Mouse (Mus musculus) olfactory bulb, adult 2 months (tissue): ENCODE results near the gene Mycbp2. TPM values are rescaled to one million over a fixed set of nuclear protein-coding genes. Genes with fewer than 3 reads are reported as not detected.

Experiments
- H3K27ac ChIP-seq: fragments of 200-500 bp; 2 replicates; pipeline ENCODE4 v1.5.1; 2012; ENCODE audit warnings: low read depth, low read length; ENCODE audit not compliant: insufficient read depth
- H3K4me1 ChIP-seq: fragments of 200-500 bp; 2 replicates; pipeline ENCODE4 v1.6.1; 2012; ENCODE audit warnings: low read length; ENCODE audit not compliant: control insufficient read depth, insufficient read depth
- H3K4me3 ChIP-seq: fragments of 200-500 bp; 2 replicates; pipeline ENCODE4 v1.5.1; 2012; ENCODE audit warnings: mild to moderate bottlenecking, low read depth, low read length, moderate library complexity; ENCODE audit not compliant: insufficient read depth
- CTCF ChIP-seq: fragments of 200-500 bp; IDR thresholded peaks from 2 replicates; pipeline ENCODE4 v1.5.1; 2012; ENCODE audit warnings: low read depth, mild to moderate bottlenecking, low read length, moderate library complexity; ENCODE audit not compliant: insufficient read depth
- POLR2A ChIP-seq: fragments of 200-500 bp; IDR thresholded peaks from 2 replicates; pipeline ENCODE4 v1.6.1; 2012; ENCODE audit warnings: mild to moderate bottlenecking, low read depth, low read length, moderate library complexity; ENCODE audit not compliant: insufficient read depth
- WGBS: fragments of 180-500 bp; shearing (Covaris S2); methylation state at CpG from one replicate; pipeline ENCODE4 v1.1.7; 2018; 5-methylcytosine and 5-hydroxymethylcytosine counted together
- polyA plus RNA-seq: library from polyadenylated mRNA; stranded (reverse); fragments of >200 nt; gene quantifications from 2 replicates; pipeline ENCODE4 v1.2.4, GENCODE M21; 2012; ENCODE audit warnings: low replicate concordance; ENCODE audit not compliant: missing spikeins, insufficient read depth, insufficient read length

Gene Mycbp2
- polyA plus RNA-seq, 1 experiment, result 197 TPM

- TF ChIP-seq POLR2A, result no peak
- TF ChIP-seq CTCF, result no peak
- 27% methylated on average over 2 of the region's 2 CpGs for WGBS
- Histone ChIP-seq H3K4me3 (no peak overlapping the region), H3K27ac (no peak overlapping the region), H3K4me1 (no peaks in the 10 kb centered on the region)
Observed at GRCm38 (mm10) chr14:103222356-103222755, 124.3 kb downstream of the Mycbp2 start.

DNA sequence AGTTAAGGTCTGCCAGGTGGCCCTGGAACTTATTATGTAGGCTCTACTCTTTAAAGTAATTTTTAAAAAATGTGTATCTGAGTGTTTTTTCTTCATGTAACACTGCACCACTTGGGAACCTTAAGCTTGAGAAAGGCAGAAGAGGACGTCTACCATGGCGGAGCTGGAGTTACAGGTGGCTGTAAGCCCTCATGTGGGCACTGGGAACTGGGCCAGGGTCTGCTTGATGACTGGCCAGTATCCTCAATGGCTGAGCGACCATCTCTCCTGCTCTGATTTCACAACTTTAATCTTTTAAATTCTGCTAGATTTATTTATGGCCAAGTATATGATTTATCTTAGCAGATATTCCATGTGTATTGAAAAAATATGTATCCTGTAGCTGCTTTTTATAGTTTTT is 124.9 kb downstream of the Mycbp2 start:
- no peaks in the 10 kb centered on the region for H3K4me1 ChIP-seq
- H3K27ac ChIP-seq, result no peak overlapping the region
- H3K4me3 ChIP-seq, result no peak overlapping the region
- WGBS, result 83% methylated on average over 3 of the region's 3 CpGs
- TF ChIP-seq CTCF (no peak), POLR2A (no peak)

DNA sequence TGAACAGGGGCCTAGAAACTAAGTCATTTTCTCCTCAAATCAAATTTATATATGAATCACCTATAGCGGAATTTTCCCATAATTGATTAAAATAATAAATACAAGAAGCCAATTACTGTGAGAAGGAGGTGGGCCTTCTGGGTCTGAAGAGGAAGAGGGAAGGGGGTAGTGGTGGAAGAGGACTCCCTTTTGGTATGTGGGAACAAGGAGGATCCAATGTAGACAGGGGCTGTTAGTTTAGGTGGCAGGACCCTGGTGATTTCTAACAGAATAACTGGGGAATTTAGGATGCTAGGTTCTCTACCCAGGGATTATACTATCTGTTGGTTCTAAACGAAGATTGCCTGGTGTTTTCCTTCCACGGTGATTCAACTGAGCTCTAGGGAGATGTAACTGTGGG is 130.3 kb downstream of the Mycbp2 start:
- WGBS, result 82% methylated on average over 3 of the region's 3 CpGs
- H3K27ac ChIP-seq, result no peak overlapping the region
- TF ChIP-seq CTCF, result no peak
- no peak for TF ChIP-seq POLR2A
- H3K4me1 ChIP-seq, result no peaks in the 10 kb centered on the region
- no peak overlapping the region for H3K4me3 ChIP-seq

- WGBS, result 83% methylated on average over 3 of the region's 3 CpGs
- H3K27ac ChIP-seq, result no peak overlapping the region
Observed at GRCm38 (mm10) chr14:103186658-103187057, 160.0 kb downstream of the Mycbp2 start.

GRCm38 (mm10) chr14:103186076-103186475 is 160.5 kb downstream of the Mycbp2 start:
- WGBS, result 88% methylated on average over 4 of the region's 4 CpGs
- Histone ChIP-seq H3K4me3 (no peak overlapping the region), H3K27ac (no peak overlapping the region), H3K4me1 (no peaks in the 10 kb centered on the region)
- no peak for TF ChIP-seq POLR2A
- no peak for TF ChIP-seq CTCF

More at GRCm38 (mm10) chr14:103186658-103187057, 160.0 kb downstream of the Mycbp2 start:
- TF ChIP-seq POLR2A, result no peak
- no peak for TF ChIP-seq CTCF
- H3K4me1 ChIP-seq, result no peaks in the 10 kb centered on the region
- no peak overlapping the region for H3K4me3 ChIP-seq

DNA sequence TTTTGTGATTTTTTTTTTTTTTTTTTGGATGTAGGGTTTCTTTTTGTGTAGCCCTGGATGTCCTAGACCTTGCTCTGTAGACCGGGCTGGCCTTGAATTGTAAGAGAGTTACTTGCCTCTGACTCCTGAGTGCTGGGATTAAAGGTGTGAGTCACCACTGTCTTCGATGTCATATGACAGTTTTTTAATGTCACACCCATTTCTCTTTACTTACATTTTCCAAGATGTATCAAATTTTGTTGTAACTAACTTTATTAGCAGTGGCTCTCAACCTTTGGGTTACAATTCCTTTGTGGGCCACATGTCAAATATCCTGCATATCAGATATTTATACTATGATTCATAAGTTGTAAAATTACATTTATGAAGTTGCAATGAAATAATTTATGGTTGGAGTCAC is 166.5 kb downstream of the Mycbp2 start:
- TF ChIP-seq POLR2A, result no peak
- no peak for TF ChIP-seq CTCF

DNA sequence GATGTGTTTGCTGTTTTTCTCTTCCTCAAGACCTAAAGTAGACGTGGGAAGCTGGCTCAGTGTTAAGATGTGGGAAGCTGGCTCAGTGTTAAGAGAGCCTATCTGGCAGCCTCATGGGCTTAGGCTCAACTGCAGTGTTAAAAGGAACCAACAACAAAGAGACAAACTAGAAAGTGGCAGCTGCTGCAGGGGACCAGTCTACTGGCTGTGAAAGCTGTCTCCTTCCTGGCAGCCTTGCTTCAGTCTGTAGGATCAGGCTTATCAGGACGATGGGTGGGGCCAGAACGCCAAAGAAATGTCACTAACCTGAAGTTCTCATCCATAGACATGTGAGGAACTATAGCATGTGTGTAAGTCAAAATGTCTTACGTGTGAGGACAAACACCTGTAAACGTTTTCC is 183.7 kb downstream of the Mycbp2 start:
- no peak for TF ChIP-seq POLR2A
- TF ChIP-seq CTCF, result no peak
- Histone ChIP-seq H3K27ac (no peak overlapping the region), H3K4me3 (no peak overlapping the region), H3K4me1 (0 out of 2 replicates have a peak, but pooled peaks cover 2% of the 10 kb centered on the region)
- 58% methylated on average over 5 of the region's 5 CpGs for WGBS

More for the DNA sequence above, 166.5 kb downstream of the Mycbp2 start:
- Histone ChIP-seq H3K27ac (no peak overlapping the region), H3K4me3 (no peak overlapping the region), H3K4me1 (no peaks in the 10 kb centered on the region)
- 91% methylated on average over 2 of the region's 2 CpGs for WGBS

GRCm38 (mm10) chr14:103155685-103156084 is 190.9 kb downstream of the Mycbp2 start:
- Histone ChIP-seq H3K27ac (no peak overlapping the region), H3K4me3 (no peak overlapping the region), H3K4me1 (no peaks in the 10 kb centered on the region)
- TF ChIP-seq CTCF (no peak), POLR2A (no peak)
- 91% methylated on average over 7 of the region's 7 CpGs for WGBS

GRCm38 (mm10) chr14:103150139-103150538 is 196.5 kb downstream of the Mycbp2 start:
- Histone ChIP-seq H3K4me1 (no peaks in the 10 kb centered on the region), H3K4me3 (no peak overlapping the region), H3K27ac (no peak overlapping the region)
- TF ChIP-seq POLR2A (no peak), CTCF (no peak)
- 81% methylated on average over 5 of the region's 5 CpGs for WGBS

GRCm38 (mm10) chr14:103131991-103132390 is 214.6 kb downstream of the Mycbp2 start:
- TF ChIP-seq CTCF, result no peak
- TF ChIP-seq POLR2A, result no peak
- WGBS, result 67% methylated on average over 2 of the region's 2 CpGs
- H3K27ac ChIP-seq, result no peak overlapping the region
- no peaks in the 10 kb centered on the region for H3K4me1 ChIP-seq
- no peak overlapping the region for H3K4me3 ChIP-seq
